In the genomic region with DNA sequence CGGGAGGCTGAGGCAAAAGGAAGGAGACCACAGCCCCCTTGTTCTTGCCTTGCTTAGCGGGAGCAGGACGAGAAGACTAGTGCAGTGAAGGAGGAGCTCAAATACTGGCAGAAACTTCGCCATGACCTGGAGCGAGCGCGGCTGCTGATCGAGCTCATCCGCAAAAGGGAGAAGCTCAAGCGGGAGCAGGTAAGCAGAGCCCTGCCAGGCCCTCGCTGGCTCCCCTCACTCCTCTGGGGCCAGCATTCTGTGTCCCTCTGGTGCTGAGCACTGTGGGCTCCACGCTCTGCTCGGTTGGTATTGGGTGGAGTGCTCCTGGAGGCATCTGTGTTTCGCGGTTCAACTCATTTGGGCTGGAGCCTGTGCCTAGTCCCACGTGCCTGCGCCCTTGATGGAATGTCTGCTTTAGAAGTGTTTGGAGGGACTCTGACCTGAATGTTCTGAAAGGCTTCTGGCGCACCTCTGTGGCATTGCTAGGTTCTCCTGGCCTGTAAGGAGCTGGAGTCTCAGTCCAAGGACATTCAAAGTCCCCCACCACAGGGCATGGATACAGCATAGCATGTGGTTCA, we compare ENCODE assay signal across 22 mouse cellular contexts. TPM values are rescaled to one million over a fixed set of nuclear protein-coding genes. Genes with fewer than 3 reads are reported as not detected.
DNase-seq lines count a peak whose midpoint lies in the region; ATAC-seq and TF ChIP-seq lines count a peak whose summit lies in the region.
"Had no signal": no experiment of that assay in that cellular context is flagged by ENCODE, and none has a peak within 500 bp of the region (broad histone marks: within the 10 kb centered on the region; RNA-seq: fewer than 3 reads in every experiment).

No protein-coding gene starts in this region.

- 87% methylated on average over 18 of the region's 18 CpGs for WGBS in heart, embryonic 10.5 days
- WGBS in stomach, embryonic 14.5 days = 87% methylated on average over 18 of the region's 18 CpGs
- WGBS in stomach, postnatal 0 days = 85% methylated on average over 18 of the region's 18 CpGs
- WGBS in small intestine, adult 2 months = 78% methylated on average over 18 of the region's 18 CpGs

- no peak for TF ChIP-seq POLR2A in small intestine, adult 2 months (IDR thresholded peaks at IDR 0.05; ENCODE audit: low read depth, low read length)

- H3K4me1 ChIP-seq in heart, embryonic 10.5 days = peaks cover 32% of the 10 kb centered on the region
- H3K4me1 ChIP-seq in stomach, embryonic 14.5 days (ENCODE audit: control insufficient read depth, insufficient read depth, low read length) = no peaks in the 10 kb centered on the region
- H3K4me1 ChIP-seq in stomach, postnatal 0 days (replicated peaks; ENCODE audit: control insufficient read depth, insufficient read depth) = no peaks in the 10 kb centered on the region
- H3K4me1 ChIP-seq in small intestine, adult 2 months (ENCODE audit: control insufficient read depth, insufficient read depth, insufficient read length, low read length) = peaks cover 49% of the 10 kb centered on the region
- H3K4me1 ChIP-seq: limb, embryonic 15.5 days; midbrain, embryonic 12.5 days had no signal

- H3K4me3 ChIP-seq in heart, embryonic 10.5 days = no peak overlapping the region
- no peak overlapping the region for H3K4me3 ChIP-seq in stomach, embryonic 14.5 days (ENCODE audit: low read depth, low read length)
- H3K4me3 ChIP-seq in stomach, postnatal 0 days (ENCODE audit: low read depth, low read length) = no peak overlapping the region
- H3K4me3 ChIP-seq in small intestine, adult 2 months (ENCODE audit: low read depth, low read length) = no peak overlapping the region
- H3K4me3 ChIP-seq: gastrocnemius, adult 2 months; limb, embryonic 15.5 days; midbrain, embryonic 12.5 days; myocyte had no signal

- TF ChIP-seq EP300 in stomach, postnatal 0 days (optimal IDR thresholded peaks at IDR 0.05) = no peak

- no peak for TF ChIP-seq CTCF in stomach, postnatal 0 days (IDR thresholded peaks at IDR 0.05; ENCODE audit: low read depth)
- peak; percentile 13; the same call in 1 of the 2 replicates for TF ChIP-seq CTCF in small intestine, adult 2 months (IDR thresholded peaks at IDR 0.05; ENCODE audit: extremely low read depth, insufficient read length, insufficient replicate concordance, low read depth, low read length)

- peaks cover 95% of the 10 kb centered on the region for H3K36me3 ChIP-seq in heart, embryonic 10.5 days
- peaks cover 70% of the 10 kb centered on the region for H3K36me3 ChIP-seq in stomach, embryonic 14.5 days (ENCODE audit: control insufficient read depth, insufficient read depth, low read length)
- peaks cover 24% of the 10 kb centered on the region for H3K36me3 ChIP-seq in stomach, postnatal 0 days (ENCODE audit: control insufficient read depth, insufficient read depth, low read length)
- H3K36me3 ChIP-seq in small intestine, adult 2 months (ENCODE audit: control insufficient read depth, insufficient read depth, low read length) = peaks cover 35% of the 10 kb centered on the region

- no peak overlapping the region for H3K9ac ChIP-seq in stomach, embryonic 14.5 days (replicated peaks; ENCODE audit: low read depth, low read length)
- no peak overlapping the region for H3K9ac ChIP-seq in stomach, postnatal 0 days (ENCODE audit: low read length)
- H3K9ac ChIP-seq: forebrain, postnatal 0 days; hindbrain, embryonic 14.5 days; limb, embryonic 15.5 days; lung, embryonic 14.5 days; midbrain, embryonic 12.5 days had no signal

- H3K27me3 ChIP-seq in heart, embryonic 10.5 days (ENCODE audit: insufficient read depth, poor library complexity, severe bottlenecking) = no peaks in the 10 kb centered on the region
- no peaks in the 10 kb centered on the region for H3K27me3 ChIP-seq in stomach, embryonic 14.5 days (ENCODE audit: control insufficient read depth, insufficient read depth, low read length)
- H3K27me3 ChIP-seq in stomach, postnatal 0 days (ENCODE audit: control insufficient read depth, insufficient read depth, low read length) = no peaks in the 10 kb centered on the region
- no peaks in the 10 kb centered on the region for H3K27me3 ChIP-seq in small intestine, adult 2 months (ENCODE audit: control insufficient read depth, insufficient read depth, low read length)
- H3K27me3 ChIP-seq: CH12.LX; limb, embryonic 15.5 days; midbrain, embryonic 12.5 days; Patski had no signal

- H3K9me3 ChIP-seq in heart, embryonic 10.5 days = no peaks in the 10 kb centered on the region
- H3K9me3 ChIP-seq in stomach, embryonic 14.5 days (ENCODE audit: control insufficient read depth, low read depth, low read length) = no peaks in the 10 kb centered on the region
- no peaks in the 10 kb centered on the region for H3K9me3 ChIP-seq in stomach, postnatal 0 days (ENCODE audit: control insufficient read depth, low read length)
- H3K9me3 ChIP-seq: limb, embryonic 15.5 days; midbrain, embryonic 12.5 days had no signal

- H3K27ac ChIP-seq in heart, embryonic 10.5 days = peak overlapping the region; percentile 75
- no peak overlapping the region for H3K27ac ChIP-seq in stomach, embryonic 14.5 days (ENCODE audit: low read length)
- no peak overlapping the region for H3K27ac ChIP-seq in stomach, postnatal 0 days (replicated peaks)
- H3K27ac ChIP-seq in small intestine, adult 2 months (ENCODE audit: insufficient read depth, low read depth, low read length) = peak overlapping the region; percentile 43
- H3K27ac ChIP-seq: gastrocnemius, adult 2 months; hindbrain, embryonic 14.5 days; limb, embryonic 15.5 days; macrophage; midbrain, embryonic 12.5 days had no signal

- ATAC-seq in stomach, embryonic 14.5 days (ENCODE audit: insufficient number of reproducible peaks, insufficient read depth, low FRiP score, low read depth) = 0 out of 2 replicates have a peak, but pooled peaks have one; percentile 28
- no peak for ATAC-seq in stomach, postnatal 0 days (ENCODE audit: low FRiP score, low TSS enrichment)
- ATAC-seq: forebrain, postnatal 0 days; Patski had no signal

- H3K4me2 ChIP-seq in stomach, embryonic 14.5 days (replicated peaks; ENCODE audit: low read depth, low read length) = no peak overlapping the region
- no peak overlapping the region for H3K4me2 ChIP-seq in stomach, postnatal 0 days (replicated peaks; ENCODE audit: low read depth)
- H3K4me2 ChIP-seq: hindbrain, embryonic 14.5 days; limb, embryonic 15.5 days; lung, embryonic 14.5 days; midbrain, embryonic 12.5 days had no signal

- DNase-seq in heart, embryonic 10.5 days (ENCODE audit: low spot score) = peak; percentile 75
- DNase-seq in heart, adult 18-20 months = no peak
- DNase-seq in kidney, adult 11 months = peak; percentile 61
- DNase-seq in kidney, postnatal 10 days = no peak
- no peak for DNase-seq in stomach, postnatal 0 days (ENCODE audit: low spot score)
- no peak for DNase-seq in adrenal gland, adult (ENCODE audit: inconsistent age in 2 of 2, low spot score in 1 of 2)
- DNase-seq: cerebellum, adult 9-10 months; forebrain, postnatal 0 days; gastrocnemius, adult 2 months; layer of hippocampus, postnatal 36 days; lung, embryonic 14.5 days; retina, postnatal 1 day; thymus, adult 18-20 months had no signal

RNA-seq across cellular contexts. Expression of gene Brpf3, which starts 13.7 kb away (rescaled TPM):
- polyA plus RNA-seq in heart, embryonic 10.5 days (2016; fragmentation: Nextera tagmentation; extraction: Ambion mirVana) = 14.1 and 14.5 TPM in 2 replicates
- 10 to 100 TPM; 14.8 to 19.6 TPM for total RNA-seq in heart, adult 18-20 months (2021)
- 12.6 and 13.8 TPM in 2 replicates for polyA plus RNA-seq in stomach, embryonic 14.5 days (2014; fragmentation: Nextera tagmentation; extraction: Ambion mirVana)
- polyA plus RNA-seq in stomach, postnatal 0 days (2015; fragmentation: Nextera tagmentation; extraction: Ambion mirVana) = 5.2 and 5.7 TPM in 2 replicates
- polyA plus RNA-seq in small intestine, adult 2 months (2012; rRNA removed) = 39.3 and 109 TPM in 2 replicates

RNA-seq across cellular contexts. Expression of gene Pnpla1, which starts 43.6 kb away (rescaled TPM):
- not detected in 2 replicates for polyA plus RNA-seq in heart, embryonic 10.5 days (2016; fragmentation: Nextera tagmentation; extraction: Ambion mirVana)
- not detected for total RNA-seq in heart, adult 18-20 months (2021)
- polyA plus RNA-seq in stomach, embryonic 14.5 days (2014; fragmentation: Nextera tagmentation; extraction: Ambion mirVana) = 0.07 TPM in 1 of 2 replicates, not detected in the other
- 12.7 TPM in 2 replicates for polyA plus RNA-seq in stomach, postnatal 0 days (2015; fragmentation: Nextera tagmentation; extraction: Ambion mirVana)
- polyA plus RNA-seq in small intestine, adult 2 months (2012; rRNA removed) = 0.46 and 0.77 TPM in 2 replicates
- total RNA-seq: CH12.LX; forebrain, postnatal 0 days; gastrocnemius, adult 2 months had no signal
- polyA plus RNA-seq: hindbrain, embryonic 14.5 days; macrophage; midbrain, embryonic 12.5 days; myocyte; Patski had no signal

RNA-seq across cellular contexts. Expression of gene Mapk13, which starts 45.5 kb away (rescaled TPM):
- 5.3 and 13.6 TPM in 2 replicates for polyA plus RNA-seq in heart, embryonic 10.5 days (2016; fragmentation: Nextera tagmentation; extraction: Ambion mirVana)
- total RNA-seq in heart, adult 18-20 months (2021) = under 1 TPM in 1 of 2 experiments, not detected in 1; 0.46 TPM
- polyA plus RNA-seq in stomach, embryonic 14.5 days (2014; fragmentation: Nextera tagmentation; extraction: Ambion mirVana) = 77.5 and 78.3 TPM in 2 replicates
- polyA plus RNA-seq in stomach, postnatal 0 days (2015; fragmentation: Nextera tagmentation; extraction: Ambion mirVana) = 211 and 220 TPM in 2 replicates
- polyA plus RNA-seq in small intestine, adult 2 months (2012; rRNA removed) = 108 and 266 TPM in 2 replicates
- total RNA-seq: CH12.LX had no signal

Comparison
In these comparisons a context has a peak if more than half of its experiments do, and no peak if none do; other contexts are left out.
1. DNase-seq: peak in heart, embryonic 10.5 days (single experiment) and kidney, adult 11 months (single experiment); none in heart, adult 18-20 months (0 of 2), kidney, postnatal 10 days (single experiment), stomach, postnatal 0 days (single experiment) and adrenal gland, adult (0 of 2).
2. H3K27ac ChIP-seq: peak in heart, embryonic 10.5 days (single experiment) and small intestine, adult 2 months (single experiment); none in stomach, embryonic 14.5 days (single experiment) and stomach, postnatal 0 days (single experiment).